Mouse (Mus musculus): Measurements from ENCODE around the gene S100a6.

The S100a6 gene

GRCm38 (mm10) chr3:90626266-90627021 is 13.8 kb downstream of the S100a6 start:
- no peak for DNase-seq (ENCODE audit: low read depth, low spot score)

- DNase-seq (ENCODE audit: low read depth, low spot score): no peak
Measured at GRCm38 (mm10) chr3:90627366-90627765, 14.7 kb downstream of the S100a6 start.

GRCm38 (mm10) chr3:90627807-90628206 is 15.1 kb downstream of the S100a6 start:
- no peak for DNase-seq (ENCODE audit: low read depth, low spot score)

GRCm38 (mm10) chr3:90629298-90629697 is 16.6 kb downstream of the S100a6 start:
- DNase-seq (ENCODE audit: low read depth, low spot score): no peak

GRCm38 (mm10) chr3:90631984-90632383 is 19.3 kb downstream of the S100a6 start:
- DNase-seq (ENCODE audit: low read depth, low spot score): no peak

- no peak for DNase-seq (ENCODE audit: low read depth, low spot score)
Measured at GRCm38 (mm10) chr3:90638511-90639275, 26.0 kb downstream of the S100a6 start.

- DNase-seq (ENCODE audit: low read depth, low spot score): no peak
Measured at GRCm38 (mm10) chr3:90639511-90640154, 27.0 kb downstream of the S100a6 start.

GRCm38 (mm10) chr3:90640981-90641380 is 28.3 kb downstream of the S100a6 start:
- DNase-seq (ENCODE audit: low read depth, low spot score): no peak

GRCm38 (mm10) chr3:90644220-90644619 is 31.5 kb downstream of the S100a6 start:
- peak; percentile 11 for DNase-seq (ENCODE audit: low read depth, low spot score)

- DNase-seq (ENCODE audit: low read depth, low spot score): no peak
Measured at GRCm38 (mm10) chr3:90647291-90647690, 34.6 kb downstream of the S100a6 start.

- no peak for DNase-seq (ENCODE audit: low read depth, low spot score)
Measured at GRCm38 (mm10) chr3:90648981-90649380, 36.3 kb downstream of the S100a6 start.

GRCm38 (mm10) chr3:90649832-90650231 is 37.1 kb downstream of the S100a6 start:
- no peak for DNase-seq (ENCODE audit: low read depth, low spot score)

- DNase-seq (ENCODE audit: low read depth, low spot score): peak; percentile 28
Measured at GRCm38 (mm10) chr3:90652878-90653508, 40.3 kb downstream of the S100a6 start.

GRCm38 (mm10) chr3:90653717-90654116 is 41.0 kb downstream of the S100a6 start, which contains the start of gene S100a7a:
Gene S100a7a, plus strand, starts transcription at chr3:90654017.
- DNase-seq (ENCODE audit: low read depth, low spot score): no peak

- no peak for DNase-seq (ENCODE audit: low read depth, low spot score)
Measured at GRCm38 (mm10) chr3:90657405-90657804, 44.7 kb downstream of the S100a6 start.

GRCm38 (mm10) chr3:90659364-90660044 is 46.8 kb downstream of the S100a6 start:
- no peak for DNase-seq (ENCODE audit: low read depth, low spot score)

- peak; percentile 9 for DNase-seq (ENCODE audit: low read depth, low spot score)
Measured at GRCm38 (mm10) chr3:90664219-90664618, 51.5 kb downstream of the S100a6 start.

- peak; percentile 26 for DNase-seq (ENCODE audit: low read depth, low spot score)
Measured at GRCm38 (mm10) chr3:90668846-90669245, 56.2 kb downstream of the S100a6 start, which contains the start of gene S100a8. Gene S100a8, plus strand, starts transcription at chr3:90668978.

All from skeletal muscle tissue, adult 2 months (tissue).